Mouse (Mus musculus): Measurements from ENCODE around the gene Tbc1d9b. TPM values are rescaled to one million over a fixed set of nuclear protein-coding genes. Genes with fewer than 3 reads are reported as not detected.

Gene Tbc1d9b
- total RNA-seq, 2 experiments from 2014 or later, result 42.9 to 43.9 TPM

DNA sequence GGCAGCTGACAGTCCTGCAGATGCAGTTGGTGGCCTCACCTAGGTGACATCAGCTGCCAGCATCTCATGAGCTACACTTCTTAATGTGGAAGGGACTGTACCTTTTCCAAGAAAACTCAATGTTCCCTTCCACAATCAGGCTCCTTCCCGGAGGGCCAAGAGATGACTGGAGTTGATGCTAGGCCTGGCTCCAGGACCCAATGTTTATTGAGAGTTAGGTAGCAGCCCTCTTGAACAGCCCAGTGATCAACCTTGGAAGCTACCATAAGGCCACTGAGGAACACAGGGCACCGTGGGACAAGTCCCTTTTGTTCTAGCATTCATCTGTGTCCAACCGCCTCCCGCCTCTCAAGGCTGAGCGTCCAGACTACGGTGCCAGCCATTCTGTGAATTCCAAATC lies 1.1 kb downstream of the Tbc1d9b start:
- intact Hi-C loops (cut with DNase I), result loop anchor here (5.0 kb wide), 2 partner anchors 95 to 105 kb away; partner anchors contain the start of gene Rnf130
- no peak for DNase-seq (ENCODE audit: low spot score)

DNA sequence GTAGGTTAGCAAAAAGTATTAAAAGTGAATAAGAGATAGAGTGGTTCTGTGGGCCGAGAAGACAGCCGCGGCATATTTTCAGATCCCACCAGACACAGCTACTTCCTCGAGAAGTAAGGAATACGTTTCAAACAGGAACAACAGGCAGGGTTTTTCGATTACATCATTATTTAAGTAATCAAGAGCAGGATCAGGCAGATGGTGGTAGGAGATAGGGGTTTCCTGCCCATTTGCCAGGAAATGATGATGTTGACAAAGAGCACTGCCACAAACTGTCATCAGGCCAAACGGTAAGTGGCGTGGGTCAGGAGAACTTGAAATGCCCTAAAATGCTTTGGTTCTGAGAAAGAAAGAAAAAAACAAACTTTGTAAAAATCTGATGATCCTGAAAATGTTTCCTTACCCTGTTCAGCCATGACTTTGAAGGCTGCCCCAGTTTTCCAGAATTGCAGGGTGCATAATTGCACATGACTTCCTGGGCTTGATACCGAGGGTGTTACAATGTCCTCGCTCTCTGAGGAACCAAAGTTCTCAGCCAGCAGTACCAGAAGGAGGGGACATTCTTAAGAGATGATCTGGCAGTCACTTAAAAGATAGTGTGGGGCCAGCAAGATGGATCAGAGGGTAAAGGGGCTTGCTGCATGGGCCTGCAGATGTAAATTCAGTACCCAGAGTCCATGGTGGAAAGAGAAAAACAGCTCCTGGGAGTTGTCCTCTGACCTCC lies 3.1 kb downstream of the Tbc1d9b start:
- DNase-seq (ENCODE audit: low spot score), result no peak
- intact Hi-C loops (cut with DNase I), result loop anchor here (5.0 kb wide), 2 partner anchors 93 to 107 kb away; partner anchors contain the start of gene Rnf130

DNA sequence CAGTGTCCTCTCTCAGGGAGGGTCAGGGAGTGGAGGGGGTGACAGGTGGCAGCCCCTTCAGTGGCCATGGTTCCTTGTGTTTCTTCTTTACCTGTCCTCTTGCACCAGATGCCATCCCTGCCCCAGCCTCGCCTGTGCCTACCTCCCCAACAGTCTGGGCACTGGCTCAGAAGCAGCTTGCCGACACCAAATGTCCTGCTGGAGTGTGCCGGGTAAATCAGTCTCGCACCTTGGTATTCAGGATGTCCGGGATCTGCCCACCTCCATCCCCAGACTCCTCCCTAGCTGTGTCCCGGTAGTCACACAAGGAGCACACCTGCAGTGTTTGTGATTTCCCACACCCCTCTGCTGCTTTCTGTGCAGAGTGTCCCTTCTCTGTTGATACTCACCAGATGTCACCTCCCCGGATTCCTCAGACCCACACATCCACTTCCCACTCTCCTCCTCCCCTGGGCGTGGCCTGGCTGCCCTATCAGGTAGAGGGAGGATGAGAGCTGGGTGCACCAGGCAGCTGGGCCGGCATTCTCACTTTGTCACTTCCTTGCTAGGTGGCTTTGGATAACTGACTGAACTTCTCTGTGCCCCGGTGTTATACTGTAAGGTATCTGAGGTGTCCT lies 7.1 kb downstream of the Tbc1d9b start:
- intact Hi-C loops (cut with DNase I), result no loop called here
- DNase-seq (ENCODE audit: low spot score), result no peak

DNA sequence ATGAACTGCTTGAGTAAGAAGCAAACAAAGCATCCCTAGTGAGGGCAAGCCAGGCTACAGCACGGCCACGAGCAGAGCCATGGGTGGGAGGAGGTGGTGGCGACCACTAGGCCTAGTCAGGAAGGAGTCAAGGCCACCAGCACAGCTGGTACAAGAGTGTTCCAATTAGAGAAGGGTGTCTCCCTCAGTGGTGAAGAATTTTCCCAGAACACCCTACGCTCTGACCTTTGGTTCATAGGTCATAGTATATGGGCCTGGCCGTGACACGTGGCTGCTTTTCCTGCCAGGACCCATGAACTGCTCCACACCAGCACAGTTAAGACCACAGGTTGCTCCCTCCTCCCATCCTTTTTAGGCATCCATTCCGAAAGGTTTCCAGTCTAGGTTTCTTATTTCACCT lies 8.4 kb downstream of the Tbc1d9b start:
- intact Hi-C loops (cut with DNase I), result no loop called here
- no peak for DNase-seq (ENCODE audit: low spot score)

DNA sequence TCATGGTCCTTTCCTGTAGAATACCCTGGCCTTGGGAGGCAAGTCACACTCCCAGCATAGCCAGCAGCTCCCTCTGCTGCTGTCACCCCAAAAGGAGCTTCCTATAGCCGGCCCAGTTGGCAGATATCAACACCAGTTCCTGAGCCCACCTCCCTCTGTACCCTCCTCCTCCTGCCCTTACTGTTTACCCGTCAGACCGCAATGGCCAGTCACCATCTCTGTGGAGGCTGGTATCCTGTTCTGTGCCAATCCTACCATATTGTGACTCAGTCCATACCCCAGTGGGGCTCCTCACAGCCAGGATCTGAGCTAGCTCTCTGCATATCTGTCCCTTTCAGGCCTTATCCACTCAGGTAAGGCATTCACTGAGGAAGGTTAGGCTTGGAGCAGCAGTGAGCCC lies 14.3 kb downstream of the Tbc1d9b start:
- intact Hi-C loops (cut with DNase I), result no loop called here
- DNase-seq (ENCODE audit: low spot score), result no peak

DNA sequence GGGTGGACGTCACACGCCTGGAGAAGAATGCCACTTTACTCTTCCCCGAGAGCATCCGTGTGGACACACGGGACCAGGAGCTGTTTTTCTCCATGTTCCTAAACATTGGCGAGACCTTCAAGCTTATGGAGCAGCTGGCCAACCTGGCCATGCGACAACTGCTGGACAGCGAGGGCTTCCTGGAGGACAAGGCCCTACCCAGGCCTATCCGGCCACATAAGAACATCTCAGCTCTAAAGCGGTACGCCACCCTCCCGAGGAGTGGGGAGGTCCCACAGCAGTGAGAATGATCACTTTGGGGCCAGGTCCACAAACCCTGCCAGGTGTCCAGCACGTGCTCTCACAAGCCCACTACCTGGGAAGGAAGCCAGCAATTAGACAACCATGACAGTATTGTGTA lies 14.9 kb downstream of the Tbc1d9b start:
- DNase-seq (ENCODE audit: low spot score), result no peak
- intact Hi-C loops (cut with DNase I), result no loop called here

DNA sequence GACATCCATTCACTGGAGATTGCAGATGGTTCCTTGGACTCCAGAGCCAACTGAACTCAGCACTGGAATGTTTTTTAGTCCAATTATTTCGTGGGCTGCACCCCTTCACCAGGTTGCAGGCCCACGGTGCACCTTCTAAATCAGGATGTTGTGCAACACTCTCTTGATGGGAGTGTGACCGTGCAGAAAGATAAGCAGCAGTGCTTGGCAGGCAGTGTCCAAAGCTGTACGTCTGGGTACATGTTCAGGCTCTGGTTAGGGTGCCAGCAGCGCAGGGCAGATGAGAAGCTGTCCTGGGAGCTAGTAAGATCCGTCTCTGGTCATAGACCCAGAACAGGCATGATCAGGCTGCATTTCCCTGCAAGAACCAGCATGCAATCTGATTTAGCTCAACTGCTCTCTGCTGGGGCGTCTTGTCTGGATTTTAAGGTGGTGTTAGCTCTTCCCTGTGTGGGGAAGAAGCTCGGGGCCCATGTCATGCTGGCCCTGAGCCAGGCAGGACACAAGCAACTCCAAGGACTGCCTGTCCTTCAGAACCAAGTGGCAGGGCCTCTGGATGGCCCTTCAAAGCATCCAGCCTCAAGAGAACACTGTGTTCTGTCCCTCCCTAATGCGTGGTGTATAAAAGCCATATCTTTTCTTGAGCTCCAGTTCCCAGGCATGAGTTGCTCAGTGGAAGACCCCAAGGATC lies 16.2 kb downstream of the Tbc1d9b start:
- intact Hi-C loops (cut with DNase I), result no loop called here
- DNase-seq (ENCODE audit: low spot score), result no peak

DNA sequence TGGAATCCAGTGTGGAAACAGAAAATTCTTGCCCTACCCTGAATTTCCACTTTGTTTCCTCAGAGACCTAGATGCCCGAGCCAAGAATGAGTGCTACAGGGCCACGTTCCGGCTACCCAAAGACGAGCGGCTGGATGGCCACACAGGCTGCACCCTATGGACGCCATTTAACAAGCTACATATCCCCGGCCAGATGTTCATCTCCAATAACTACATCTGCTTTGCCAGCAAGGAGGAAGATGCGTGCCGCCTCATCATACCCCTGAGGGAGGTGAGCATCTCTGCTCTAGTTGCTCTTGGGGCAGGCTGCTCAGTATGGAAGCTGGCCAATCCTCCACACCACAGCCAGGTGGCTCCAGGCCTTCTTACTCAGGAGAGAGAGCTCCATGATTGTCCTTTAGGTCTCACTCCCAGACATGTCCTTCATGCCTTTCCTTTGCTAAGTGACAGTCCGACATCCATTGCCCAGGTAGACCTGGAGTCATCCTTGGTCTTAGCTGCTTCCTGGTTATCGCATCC lies 16.8 kb downstream of the Tbc1d9b start:
- no peak for DNase-seq (ENCODE audit: low spot score)
- intact Hi-C loops (cut with DNase I), result no loop called here

DNA sequence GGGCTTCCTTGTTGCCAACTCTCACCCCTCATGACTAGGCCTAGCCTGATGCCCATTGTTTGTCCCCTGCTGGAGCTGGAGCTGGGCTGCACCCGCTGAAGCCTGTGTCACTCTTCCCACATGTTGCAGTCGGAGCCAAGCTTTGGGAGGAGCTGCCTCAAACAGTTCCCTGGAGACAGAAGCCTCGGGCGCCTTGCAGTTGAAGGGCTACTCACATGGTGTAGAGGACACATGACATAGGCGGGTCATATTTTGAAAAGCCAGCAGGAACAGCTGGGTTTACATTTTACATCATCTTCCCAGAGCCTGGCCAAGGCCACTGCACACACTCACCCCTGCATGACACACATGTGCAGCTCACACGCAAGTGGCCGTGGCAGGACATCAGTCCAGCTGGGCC lies 18.0 kb downstream of the Tbc1d9b start:
- DNase-seq (ENCODE audit: low spot score), result peak; percentile 49
- intact Hi-C loops (cut with DNase I), result no loop called here

DNA sequence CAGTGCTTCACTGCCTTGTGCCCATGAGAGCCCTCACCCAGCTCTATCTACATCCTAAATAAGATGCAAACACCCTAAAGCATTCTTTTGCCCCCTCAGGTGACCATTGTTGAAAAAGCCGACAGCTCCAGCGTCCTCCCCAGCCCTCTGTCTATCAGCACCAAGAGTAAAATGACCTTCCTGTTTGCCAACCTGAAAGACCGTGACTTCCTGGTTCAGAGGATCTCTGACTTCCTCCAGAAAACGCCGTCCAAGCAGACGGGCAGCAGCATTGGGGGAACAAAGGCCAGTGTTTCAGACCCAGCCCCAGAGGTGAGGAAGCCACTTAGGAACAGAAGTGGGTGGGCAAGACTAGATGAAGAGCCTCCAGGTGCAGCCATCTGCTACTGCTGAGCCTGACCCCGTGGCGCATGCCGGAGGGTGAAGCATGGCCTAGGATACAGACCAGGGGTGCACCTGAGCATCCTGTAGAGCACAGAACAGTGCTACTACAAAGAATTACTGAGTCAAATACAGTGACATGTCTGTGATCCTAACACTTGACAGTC lies 18.5 kb downstream of the Tbc1d9b start:
- intact Hi-C loops (cut with DNase I), result no loop called here
- no peak for DNase-seq (ENCODE audit: low spot score)

DNA sequence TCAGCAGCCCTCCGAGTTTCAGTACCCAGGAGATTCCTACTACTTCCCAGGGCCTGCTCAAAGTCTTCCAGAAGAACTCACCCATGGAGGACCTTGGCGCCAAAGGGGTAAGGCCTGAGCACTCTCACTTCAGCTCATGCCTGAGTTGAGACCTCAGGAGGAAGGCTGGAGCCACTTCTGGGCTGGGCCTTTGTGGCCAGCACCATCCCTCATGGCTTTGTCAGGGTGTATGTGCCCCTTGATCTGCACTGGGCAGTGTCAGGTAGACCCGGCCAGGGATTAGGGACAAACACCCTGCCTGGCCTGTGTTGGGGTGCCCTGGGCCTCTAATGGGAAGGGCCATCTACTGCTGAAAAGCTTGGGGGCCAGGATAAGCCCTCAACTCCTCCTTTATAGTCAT lies 20.2 kb downstream of the Tbc1d9b start:
- DNase-seq (ENCODE audit: low spot score), result no peak
- intact Hi-C loops (cut with DNase I), result no loop called here

DNA sequence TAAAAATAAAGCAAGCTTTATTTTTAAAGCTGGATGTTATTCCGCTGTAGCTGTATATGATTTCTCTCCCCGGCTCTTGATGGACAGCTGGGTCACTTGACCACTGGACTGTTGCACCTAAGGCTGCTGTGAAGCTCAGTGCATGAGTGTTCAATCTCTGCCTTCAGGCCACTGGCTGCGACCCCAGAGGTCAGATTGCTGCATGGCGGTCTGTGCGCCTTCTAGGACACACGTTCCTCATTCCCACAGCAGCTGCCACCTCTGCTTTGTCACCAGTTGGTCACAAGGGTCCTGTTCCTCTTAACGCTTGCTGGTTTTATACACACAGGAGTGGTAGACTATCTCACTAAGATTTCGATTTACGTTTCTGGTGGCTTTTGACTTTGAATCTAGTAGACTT lies 23.0 kb downstream of the Tbc1d9b start:
- no peak for DNase-seq (ENCODE audit: low spot score)
- intact Hi-C loops (cut with DNase I), result no loop called here

DNA sequence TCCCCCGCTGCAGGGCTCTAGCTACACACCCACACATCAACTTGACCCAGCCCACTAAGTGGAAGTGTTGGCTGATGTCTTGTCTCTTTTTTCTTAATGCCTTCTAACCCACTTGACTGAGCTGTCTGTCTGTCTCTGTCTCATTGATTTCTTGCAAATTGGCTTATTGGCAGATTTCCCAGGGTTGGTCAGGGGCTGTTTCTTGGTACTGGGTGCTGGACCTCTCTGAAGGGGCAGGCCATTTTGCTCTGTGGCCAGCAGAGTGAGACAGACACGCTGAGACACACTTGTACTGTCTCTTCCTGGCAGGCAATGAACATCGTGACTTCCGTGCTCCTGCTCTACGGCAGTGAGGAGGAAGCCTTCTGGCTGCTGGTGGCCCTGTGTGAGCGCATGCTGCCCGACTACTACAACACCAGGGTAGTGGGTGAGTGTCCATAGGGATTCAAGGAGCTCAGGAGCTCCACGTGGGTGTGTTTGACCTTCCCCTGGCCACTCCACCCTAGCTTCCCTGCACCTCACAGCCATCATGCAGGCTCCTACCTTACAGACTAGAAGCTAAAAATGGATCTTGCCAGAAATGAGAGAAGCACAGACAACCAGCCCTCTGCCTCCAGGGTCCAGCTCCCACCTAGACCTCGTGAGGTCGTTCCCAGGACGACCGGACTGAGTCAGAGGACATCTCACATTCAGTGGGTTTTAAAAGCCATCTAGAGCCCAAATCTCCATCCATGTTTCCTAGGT lies 23.8 kb downstream of the Tbc1d9b start:
- no peak for DNase-seq (ENCODE audit: low spot score)
- intact Hi-C loops (cut with DNase I), result no loop called here

DNA sequence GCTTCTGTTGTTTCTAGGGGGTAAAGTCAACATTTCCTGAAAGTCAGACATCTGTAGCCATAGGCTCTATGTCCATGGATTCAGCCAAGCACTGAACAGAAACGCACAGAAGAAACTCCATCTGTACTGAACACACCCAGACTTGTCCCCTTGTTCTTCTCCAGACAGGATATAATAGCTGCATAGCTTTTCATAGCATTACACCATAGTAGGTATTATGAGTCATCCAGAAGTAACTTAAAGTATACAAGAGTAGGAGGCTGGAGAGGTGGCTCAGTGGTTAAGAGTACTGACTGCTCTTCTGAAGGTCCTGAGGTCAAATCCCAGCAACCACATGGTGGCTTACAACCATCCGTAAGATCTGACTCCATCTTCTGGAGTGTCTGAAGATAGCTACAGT lies 24.6 kb downstream of the Tbc1d9b start:
- intact Hi-C loops (cut with DNase I), result no loop called here

DNA sequence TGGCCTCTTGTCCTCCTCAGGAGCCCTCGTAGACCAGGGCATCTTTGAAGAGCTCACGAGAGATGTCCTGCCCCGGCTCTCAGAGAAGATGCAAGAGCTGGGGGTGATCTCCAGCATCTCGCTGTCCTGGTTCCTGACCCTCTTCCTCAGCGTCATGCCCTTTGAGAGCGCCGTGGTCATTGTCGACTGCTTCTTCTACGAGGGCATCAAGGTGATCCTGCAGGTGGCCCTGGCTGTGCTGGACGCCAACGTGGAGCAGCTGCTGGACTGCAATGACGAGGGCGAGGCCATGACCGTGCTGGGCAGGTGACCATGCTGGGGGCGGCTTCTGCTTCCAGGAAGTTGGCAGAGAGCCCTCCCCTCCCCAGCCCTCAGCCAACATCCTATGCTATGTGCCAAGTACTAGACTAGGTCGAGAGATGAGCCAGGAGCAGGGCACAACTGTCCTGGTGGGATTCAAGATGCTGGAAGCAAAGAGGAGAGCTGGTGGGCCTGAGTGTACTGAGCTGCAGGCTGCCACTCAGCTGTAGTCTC lies 25.6 kb downstream of the Tbc1d9b start:
- intact Hi-C loops (cut with DNase I), result no loop called here

More for the DNA sequence above, 24.6 kb downstream of the Tbc1d9b start:
- DNase-seq (ENCODE audit: low spot score), result no peak

DNA sequence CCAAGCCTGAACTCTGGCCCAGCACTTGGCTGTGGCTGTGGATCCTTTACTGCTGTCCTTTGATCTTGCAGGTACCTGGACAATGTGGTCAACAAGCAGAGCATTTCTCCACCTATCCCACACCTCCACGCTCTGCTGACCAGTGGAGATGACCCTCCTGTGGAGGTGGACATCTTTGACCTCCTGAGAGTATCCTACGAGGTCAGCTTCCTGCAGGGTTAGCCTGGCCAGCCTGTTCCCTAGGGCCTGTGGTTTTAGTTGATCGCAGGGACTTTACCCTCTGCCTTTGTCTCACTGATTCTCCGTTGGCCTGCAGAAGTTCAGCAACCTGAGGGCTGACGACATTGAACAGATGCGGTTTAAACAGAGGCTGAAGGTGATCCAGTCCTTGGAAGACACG lies 27.1 kb downstream of the Tbc1d9b start:
- intact Hi-C loops (cut with DNase I), result no loop called here
- no peak for DNase-seq (ENCODE audit: low spot score)

More for the DNA sequence above, 25.6 kb downstream of the Tbc1d9b start:
- no peak for DNase-seq (ENCODE audit: low spot score)

DNA sequence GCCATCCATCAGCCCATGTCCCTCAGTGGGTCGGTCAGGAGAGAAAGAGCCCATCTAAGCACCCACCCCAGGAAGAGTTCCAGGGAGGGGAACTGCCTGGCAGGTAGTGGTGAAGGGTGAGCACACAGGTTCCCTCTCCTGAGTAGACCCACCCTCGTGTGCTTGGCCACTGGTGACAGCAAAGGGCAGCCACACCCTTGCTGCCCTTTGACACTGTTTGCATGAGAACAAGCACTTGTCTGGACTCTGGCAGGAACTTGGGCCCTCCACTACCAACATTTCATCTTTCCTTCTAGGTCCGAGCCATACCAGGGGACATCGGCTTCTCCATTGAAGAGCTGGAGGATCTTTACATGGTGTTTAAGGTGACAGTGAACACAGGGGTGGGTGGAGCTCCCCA lies 28.2 kb downstream of the Tbc1d9b start:
- DNase-seq (ENCODE audit: low spot score), result no peak
- intact Hi-C loops (cut with DNase I), result no loop called here

DNA sequence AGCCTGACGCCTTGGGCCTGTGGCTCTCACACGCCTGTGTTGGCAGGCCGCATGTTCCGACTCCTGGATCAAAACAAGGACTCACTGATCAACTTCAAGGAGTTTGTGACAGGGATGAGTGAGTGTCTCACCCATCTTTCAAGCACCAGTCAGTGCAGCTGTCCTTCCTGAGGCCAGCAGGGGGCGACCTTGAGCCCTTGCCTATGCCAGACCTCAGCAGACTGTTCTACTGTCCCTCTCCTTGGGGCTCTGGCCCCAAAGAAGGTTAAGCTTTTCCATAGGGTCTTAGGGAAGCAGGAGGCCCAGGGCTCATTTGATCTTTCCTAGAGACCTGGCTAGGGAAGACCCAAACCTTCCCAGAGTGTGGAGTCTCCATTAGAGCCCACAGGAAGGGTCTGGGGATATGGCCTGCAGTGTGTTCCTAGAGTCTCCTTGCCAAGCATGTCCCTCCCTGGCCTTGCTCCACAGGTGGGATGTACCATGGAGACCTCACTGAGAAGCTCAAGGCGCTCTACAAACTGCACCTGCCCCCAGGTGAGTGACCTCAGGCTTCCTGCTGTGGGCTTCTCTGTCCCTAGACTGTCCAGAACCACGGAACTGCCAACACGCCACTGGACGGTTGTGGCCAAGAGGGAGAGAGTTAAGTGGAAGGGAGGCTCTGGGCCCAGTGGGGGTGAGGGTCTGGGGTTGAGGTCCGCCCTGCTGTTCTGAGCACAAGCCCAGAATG lies 30.5 kb downstream of the Tbc1d9b start:
- intact Hi-C loops (cut with DNase I), result loop anchor here (2.0 to 5.0 kb wide), 2 partner anchors 69 to 201 kb away; no protein-coding TSS in a partner anchor
- DNase-seq (ENCODE audit: low spot score), result no peak
